Mouse (Mus musculus) heart, postnatal 0 days (tissue): Measurements from ENCODE around the gene Tm7sf2. TPM values are rescaled to one million over a fixed set of nuclear protein-coding genes. Genes with fewer than 3 reads are reported as not detected.

ENCODE experiments used
- ATAC-seq: fragments of 200-750 bp; cut with Nextera tagmentation; 2 replicates; pipeline ENCODE4 v1.8.0; 2017; ENCODE audit warnings: low read depth, moderate number of reproducible peaks, moderate library complexity; ENCODE audit not compliant: insufficient read depth
- DNase-seq: peaks from one replicate; pipeline ENCODE4 v3.0.0-alpha.2; 2016; ENCODE audit warnings: low spot score
- H3K27ac ChIP-seq: fragments of 300-500 bp; sonication (generic); 2 replicates; pipeline ENCODE4 v1.5.1; 2014; ENCODE audit warnings: low read depth, mild to moderate bottlenecking
- H3K27me3 ChIP-seq: fragments of 300-500 bp; sonication (generic); 2 replicates; pipeline ENCODE4 v1.6.1; 2014; ENCODE audit warnings: low read length, mixed read lengths; ENCODE audit not compliant: control insufficient read depth, insufficient read depth
- H3K36me3 ChIP-seq: fragments of 300-500 bp; sonication (generic); replicated peaks from 2 replicates; pipeline ENCODE4 v1.6.1; 2014; ENCODE audit warnings: low read length, mixed read lengths; ENCODE audit not compliant: control insufficient read depth, insufficient read depth
- H3K4me1 ChIP-seq: fragments of 300-500 bp; sonication (generic); 2 replicates; pipeline ENCODE4 v1.6.1; 2014; ENCODE audit warnings: antibody characterized with exemption; ENCODE audit not compliant: control insufficient read depth, insufficient read depth
- H3K4me2 ChIP-seq: fragments of 300-500 bp; sonication (generic); 2 replicates; pipeline ENCODE4 v1.6.1; 2014; ENCODE audit warnings: low read depth, mild to moderate bottlenecking, low read length, moderate library complexity
- H3K4me3 ChIP-seq: fragments of 300-500 bp; sonication (generic); 2 replicates; pipeline ENCODE4 v1.5.1; 2014; ENCODE audit warnings: low read depth, low read length
- H3K9ac ChIP-seq: fragments of 300-500 bp; sonication (generic); replicated peaks from 2 replicates; pipeline ENCODE4 v1.6.1; 2014; ENCODE audit warnings: low read depth, low read length, mixed read lengths
- H3K9me3 ChIP-seq: fragments of 300-500 bp; sonication (generic); replicated peaks from 2 replicates; pipeline ENCODE4 v1.6.1; 2016; ENCODE audit warnings: low read length; ENCODE audit not compliant: control insufficient read depth
- CTCF ChIP-seq: IDR thresholded peaks from 2 replicates; pipeline ENCODE4 v1.5.1; 2016; ENCODE audit warnings: antibody characterized with exemption, control low read depth, low read depth
- EP300 ChIP-seq: IDR thresholded peaks from 2 replicates; pipeline ENCODE4 v1.6.1; 2016; ENCODE audit warnings: antibody characterized with exemption, low read depth
- WGBS: fragments of 180-500 bp; shearing (Covaris S2); extraction: QIAGEN DNeasy Blood & Tissue Kit; methylation state at CpG from one replicate; pipeline ENCODE4 v1.1.7; 2014; 5-methylcytosine and 5-hydroxymethylcytosine counted together
- polyA plus RNA-seq: library from polyadenylated mRNA; unstranded; fragments of >200 nt; fragmentation: Nextera tagmentation; extraction: Ambion mirVana; gene quantifications from 2 replicates; pipeline ENCODE4 v1.2.1, GENCODE M21; 2015
- total RNA-seq: library from RNA; depleted of rRNA; stranded (reverse); fragments of >200 nt; gene quantifications from 2 replicates; pipeline ENCODE4 v1.2.3, GENCODE M21; 2014; ENCODE audit warnings: low replicate concordance

Tm7sf2 gene
- total and polyA plus RNA-seq, 2 experiments from 2014 or later: 3.3 to 14.4 TPM

DNA sequence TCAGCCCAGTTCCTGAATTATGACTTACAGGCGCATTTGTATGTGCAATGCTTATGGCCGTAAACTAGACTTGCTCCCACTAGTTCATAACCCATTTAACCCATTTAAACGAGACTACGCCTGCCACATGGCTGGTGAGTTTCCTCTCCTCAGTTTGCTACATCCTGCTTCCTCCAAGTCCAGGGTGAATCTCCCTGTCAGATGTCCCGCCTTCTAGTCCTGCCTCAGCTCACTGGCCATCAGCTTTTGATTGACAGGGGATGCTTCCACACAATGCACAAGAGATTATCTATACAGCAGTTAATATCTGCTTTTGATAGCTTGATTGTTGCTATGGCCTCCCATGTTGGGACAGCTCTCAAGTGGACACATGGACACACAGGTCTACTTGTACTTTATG is 13.9 kb downstream of the Tm7sf2 start:
- TF ChIP-seq CTCF (no peak), EP300 (no peak)
- no peaks in the 10 kb centered on the region for H3K9me3 ChIP-seq
- H3K36me3 ChIP-seq: peaks cover 71% of the 10 kb centered on the region
- no peak overlapping the region for H3K27ac ChIP-seq
- ATAC-seq: no peak
- no peak overlapping the region for H3K4me2 ChIP-seq
- H3K4me3 ChIP-seq: no peak overlapping the region
- no peak overlapping the region for H3K9ac ChIP-seq
- DNase-seq: no peak
- no peaks in the 10 kb centered on the region for H3K27me3 ChIP-seq
- WGBS: 74% methylated on average over 5 of the region's 5 CpGs
- peaks cover 19% of the 10 kb centered on the region for H3K4me1 ChIP-seq

DNA sequence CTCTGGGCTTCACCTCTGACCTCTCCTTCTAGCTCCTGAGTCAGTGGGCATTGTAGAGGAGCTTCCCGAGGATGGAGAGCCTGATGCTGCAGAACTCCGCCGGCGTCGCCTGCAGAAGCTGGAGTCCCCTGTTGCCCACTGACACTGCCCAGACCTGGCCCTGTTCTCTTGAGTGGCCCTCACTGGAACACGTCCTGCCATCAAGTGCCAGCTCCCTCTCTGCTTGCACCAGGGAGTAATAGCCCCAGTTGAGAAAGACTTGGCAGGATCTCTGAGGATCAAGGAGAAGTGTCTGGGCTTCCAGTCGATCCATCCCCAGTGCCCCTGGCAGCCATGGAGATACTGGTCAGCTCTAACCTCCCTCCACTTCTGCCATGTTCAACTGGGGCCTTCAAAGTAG is 15.7 kb downstream of the Tm7sf2 start:
- 66% methylated on average over 7 of the region's 7 CpGs for WGBS
- DNase-seq: no peak

DNA sequence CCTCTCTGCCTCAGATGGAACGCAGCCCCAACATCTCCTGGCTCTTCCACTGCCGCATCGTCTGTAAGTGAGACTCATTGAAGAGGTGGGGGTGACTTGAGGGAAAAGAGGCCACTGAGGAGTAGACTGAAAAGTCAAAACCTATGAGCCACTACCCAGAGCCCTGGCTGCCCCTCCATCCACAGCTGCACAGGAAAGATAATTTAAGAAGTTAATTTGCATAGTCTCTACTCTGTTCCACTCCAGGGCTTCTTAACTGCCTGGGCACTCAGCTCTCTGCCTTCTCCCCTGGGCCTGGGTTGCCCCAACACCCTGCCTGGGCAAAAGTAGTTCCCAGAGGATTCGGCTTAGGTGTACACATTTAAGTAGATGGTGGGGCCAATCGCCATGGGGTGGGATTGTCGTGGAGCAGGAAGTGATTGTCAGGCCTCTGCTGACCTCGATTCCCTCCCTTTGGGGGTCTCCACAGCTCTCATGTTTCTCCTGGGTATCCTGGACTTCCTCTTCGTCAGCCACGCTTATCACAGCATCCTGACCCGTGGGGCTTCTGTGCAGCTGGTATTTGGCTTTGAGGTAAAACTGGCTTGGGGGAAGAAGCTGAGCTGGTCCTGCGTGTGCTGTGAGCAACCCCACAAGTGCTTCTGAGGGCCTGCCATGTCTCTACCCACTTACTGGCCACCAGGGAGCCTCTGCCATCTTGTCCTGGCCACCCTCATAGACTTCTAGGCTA is 19.3 kb downstream of the Tm7sf2 start:
- WGBS: 81% methylated on average over 11 of the region's 11 CpGs
- Histone ChIP-seq H3K36me3 (peaks cover 59% of the 10 kb centered on the region), H3K4me2 (no peak overlapping the region), H3K4me3 (no peak overlapping the region), H3K4me1 (peaks cover 15% of the 10 kb centered on the region), H3K9ac (no peak overlapping the region), H3K27me3 (no peaks in the 10 kb centered on the region), H3K27ac (no peak overlapping the region), H3K9me3 (no peaks in the 10 kb centered on the region)
- no peak for DNase-seq
- no peak for ATAC-seq
- TF ChIP-seq EP300 (no peak), CTCF (no peak)

More for the DNA sequence above, 15.7 kb downstream of the Tm7sf2 start:
- Histone ChIP-seq H3K4me1 (peaks cover 18% of the 10 kb centered on the region), H3K9ac (no peak overlapping the region), H3K27ac (no peak overlapping the region), H3K27me3 (no peaks in the 10 kb centered on the region), H3K4me3 (no peak overlapping the region), H3K4me2 (no peak overlapping the region), H3K9me3 (no peaks in the 10 kb centered on the region), H3K36me3 (peaks cover 77% of the 10 kb centered on the region)
- TF ChIP-seq CTCF (no peak), EP300 (no peak)
- ATAC-seq: no peak

GRCm38 (mm10) chr19:6047899-6048166 is 20.3 kb downstream of the Tm7sf2 start:
- 74% methylated on average over 8 of the region's 8 CpGs for WGBS
- TF ChIP-seq EP300 (no peak), CTCF (no peak)
- peaks cover 48% of the 10 kb centered on the region for H3K36me3 ChIP-seq
- peak overlapping the region; percentile 88 for H3K9ac ChIP-seq
- H3K27ac ChIP-seq: no peak overlapping the region
- H3K27me3 ChIP-seq: no peaks in the 10 kb centered on the region
- no peak for DNase-seq
- peaks cover 15% of the 10 kb centered on the region for H3K4me1 ChIP-seq
- no peak for ATAC-seq
- no peaks in the 10 kb centered on the region for H3K9me3 ChIP-seq
- peak overlapping the region; percentile 73 for H3K4me3 ChIP-seq
- H3K4me2 ChIP-seq: peak overlapping the region; percentile 97

DNA sequence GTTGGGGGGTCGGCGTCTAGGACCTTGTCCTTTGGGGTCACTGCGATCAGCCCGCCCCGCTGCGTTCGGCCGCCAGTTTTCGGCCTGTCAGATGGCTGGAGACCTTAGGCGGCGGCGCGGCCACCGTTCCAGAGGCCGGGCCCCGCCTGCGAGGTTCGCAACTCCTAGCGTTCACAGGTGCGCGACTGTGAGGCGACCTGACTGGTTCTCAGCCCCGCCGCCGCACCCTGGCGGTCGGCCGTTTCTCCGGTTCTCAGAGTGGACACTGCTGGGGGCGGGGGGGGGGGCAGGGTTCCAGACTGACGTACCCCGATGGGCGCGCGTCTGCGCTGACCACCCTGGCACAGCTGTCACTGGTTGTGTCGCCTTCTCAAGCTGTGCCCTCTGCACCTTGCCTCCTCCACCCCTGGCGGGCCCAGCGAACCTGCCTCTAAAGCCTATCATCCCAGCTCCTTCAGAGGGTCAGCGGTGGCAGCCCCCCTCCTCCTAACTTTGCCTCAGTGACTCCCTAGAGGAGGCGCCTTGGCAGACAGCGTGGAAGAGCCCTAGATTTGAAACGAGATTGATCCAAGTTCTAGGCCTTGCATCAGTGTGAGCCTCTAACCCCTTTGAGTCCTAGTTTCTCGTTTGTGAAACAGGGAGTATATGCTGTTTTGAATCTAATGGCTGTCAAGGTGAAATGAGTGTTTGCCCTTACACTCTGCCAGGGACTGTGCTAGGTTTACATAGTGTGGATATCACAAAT is 20.8 kb downstream of the Tm7sf2 start:
- ATAC-seq (peak; percentile 3; the same call in 1 of the 2 replicates), DNase-seq (no peak)
- H3K9ac ChIP-seq: peak overlapping the region; percentile 88
- H3K36me3 ChIP-seq: peaks cover 43% of the 10 kb centered on the region
- peak overlapping the region; percentile 73 for H3K4me3 ChIP-seq
- H3K27ac ChIP-seq: peak overlapping the region; percentile 97
- H3K9me3 ChIP-seq: no peaks in the 10 kb centered on the region
- TF ChIP-seq EP300 (no peak), CTCF (no peak)
- peaks cover 15% of the 10 kb centered on the region for H3K4me1 ChIP-seq
- H3K4me2 ChIP-seq: peak overlapping the region; percentile 97
- under 1% methylated on average over 42 of the region's 44 CpGs for WGBS
- H3K27me3 ChIP-seq: no peaks in the 10 kb centered on the region
